Mouse (Mus musculus): ENCODE measurements around the gene Gmppa.
A peak's percentile ranks its signal among the peaks of the same experiment; 100 is the strongest.

- TF ChIP-seq CTCF (IDR thresholded peaks at IDR 0.05; ENCODE audit: borderline replicate concordance, insufficient read depth, low read length) (peak; percentile 49; the same call in 1 of the 2 replicates), POLR2A (IDR thresholded peaks at IDR 0.05; ENCODE audit: low read depth, low read length) (no peak)
These were observed 31.6 kb downstream of the Gmppa start for GRCm38 (mm10) chr1:75467215-75467927.

Data from embryonic fibroblast, embryonic 13.5 days (primary cell).